Mouse (Mus musculus) neural tube, embryonic 11.5 days (tissue): ENCODE data around the gene Ppfia1. TPM values are rescaled to one million over a fixed set of nuclear protein-coding genes. Genes with fewer than 3 reads are reported as not detected.

Source experiments
- ATAC-seq: fragments of 200-750 bp; cut with Nextera tagmentation; 2 replicates; pipeline ENCODE4 v1.8.0; 2017; ENCODE audit warnings: moderate number of reproducible peaks, mild to moderate bottlenecking, moderate TSS enrichment, moderate library complexity; ENCODE audit not compliant: insufficient read depth, low FRiP score, low TSS enrichment
- DNase-seq: peaks from one replicate; pipeline ENCODE4 v3.0.0-alpha.2; 2015; ENCODE audit warnings: low spot score
- H3K27ac ChIP-seq: fragments of 300-500 bp; sonication (generic); 2 replicates; pipeline ENCODE4 v1.5.1; 2014; ENCODE audit warnings: low read depth, mild to moderate bottlenecking, low read length
- H3K27me3 ChIP-seq: fragments of 300-500 bp; sonication (generic); 2 replicates; pipeline ENCODE4 v1.6.1; 2014; ENCODE audit warnings: mild to moderate bottlenecking, low read length, mixed read lengths; ENCODE audit not compliant: control insufficient read depth, insufficient read depth
- H3K36me3 ChIP-seq: fragments of 300-500 bp; sonication (generic); 2 replicates; pipeline ENCODE4 v1.6.1; 2014; ENCODE audit warnings: mild to moderate bottlenecking, low read length, moderate library complexity, mixed read lengths; ENCODE audit not compliant: control insufficient read depth, insufficient read depth
- H3K4me1 ChIP-seq: fragments of 300-500 bp; sonication (generic); 2 replicates; pipeline ENCODE4 v1.6.1; 2014; ENCODE audit warnings: low read length, mixed read lengths; ENCODE audit not compliant: control insufficient read depth, insufficient read depth
- H3K4me2 ChIP-seq: fragments of 300-500 bp; sonication (generic); 2 replicates; pipeline ENCODE4 v1.6.1; 2014; ENCODE audit warnings: low read depth, mild to moderate bottlenecking, moderate library complexity
- H3K4me3 ChIP-seq: fragments of 300-500 bp; sonication (generic); 2 replicates; pipeline ENCODE4 v1.5.1; 2014; ENCODE audit warnings: low read depth, low read length
- H3K9ac ChIP-seq: fragments of 300-500 bp; sonication (generic); 2 replicates; pipeline ENCODE4 v1.6.1; 2014; ENCODE audit warnings: mild to moderate bottlenecking, low read length
- H3K9me3 ChIP-seq: fragments of 300-500 bp; sonication (generic); 2 replicates; pipeline ENCODE4 v1.6.1; 2016; ENCODE audit warnings: low read length; ENCODE audit not compliant: control insufficient read depth
- WGBS: fragments of 180-500 bp; shearing (Covaris S2); extraction: QIAGEN DNeasy Blood & Tissue Kit; methylation state at CpG from one replicate; pipeline ENCODE4 v1.1.7; 2014; 5-methylcytosine and 5-hydroxymethylcytosine counted together
- polyA plus RNA-seq: library from polyadenylated mRNA; unstranded; fragments of >200 nt; fragmentation: Nextera tagmentation; extraction: Ambion mirVana; gene quantifications from 2 replicates; pipeline ENCODE4 v1.2.1, GENCODE M21; 2014

The Ppfia1 gene
- polyA plus RNA-seq, 1 experiment from 2014 or later, result 45.0 TPM

- Histone ChIP-seq H3K4me2 (no peak overlapping the region), H3K36me3 (peaks cover 10% of the 10 kb centered on the region), H3K27me3 (no peaks in the 10 kb centered on the region), H3K4me1 (no peaks in the 10 kb centered on the region), H3K9ac (no peak overlapping the region), H3K27ac (no peak overlapping the region), H3K9me3 (no peaks in the 10 kb centered on the region), H3K4me3 (no peak overlapping the region)
- DNase-seq (no peak), ATAC-seq (no peak)
Observed at GRCm38 (mm10) chr7:144480314-144480713, 73.2 kb downstream of the Ppfia1 start.

GRCm38 (mm10) chr7:144479569-144479968 lies 74.0 kb downstream of the Ppfia1 start:
- H3K9ac ChIP-seq, result no peak overlapping the region
- DNase-seq (no peak), ATAC-seq (no peak)
- no peak overlapping the region for H3K27ac ChIP-seq
- 90% methylated on average over 1 of the region's 1 CpGs for WGBS
- H3K4me2 ChIP-seq, result no peak overlapping the region
- no peak overlapping the region for H3K4me3 ChIP-seq
- peaks cover 6% of the 10 kb centered on the region for H3K36me3 ChIP-seq
- H3K4me1 ChIP-seq, result no peaks in the 10 kb centered on the region
- no peaks in the 10 kb centered on the region for H3K9me3 ChIP-seq
- no peaks in the 10 kb centered on the region for H3K27me3 ChIP-seq

GRCm38 (mm10) chr7:144475741-144476140 lies 77.8 kb downstream of the Ppfia1 start:
- ATAC-seq (no peak), DNase-seq (no peak)
- Histone ChIP-seq H3K36me3 (peaks cover 6% of the 10 kb centered on the region), H3K9me3 (no peaks in the 10 kb centered on the region), H3K4me3 (no peak overlapping the region), H3K4me1 (no peaks in the 10 kb centered on the region), H3K27me3 (no peaks in the 10 kb centered on the region), H3K9ac (no peak overlapping the region), H3K4me2 (no peak overlapping the region), H3K27ac (no peak overlapping the region)
- 94% methylated on average over 3 of the region's 3 CpGs for WGBS

- H3K27ac ChIP-seq, result no peak overlapping the region
- ATAC-seq (no peak), DNase-seq (no peak)
- no peaks in the 10 kb centered on the region for H3K27me3 ChIP-seq
- no peak overlapping the region for H3K9ac ChIP-seq
- no peak overlapping the region for H3K4me2 ChIP-seq
- WGBS, result 73% methylated on average over 4 of the region's 4 CpGs
- peaks cover 11% of the 10 kb centered on the region for H3K4me1 ChIP-seq
- peaks cover 2% of the 10 kb centered on the region; the same call in 1 of the 2 replicates for H3K36me3 ChIP-seq
- H3K4me3 ChIP-seq, result no peak overlapping the region
- no peaks in the 10 kb centered on the region for H3K9me3 ChIP-seq
Observed at GRCm38 (mm10) chr7:144473486-144473885, 80.0 kb downstream of the Ppfia1 start.

GRCm38 (mm10) chr7:144471103-144471502 lies 82.4 kb downstream of the Ppfia1 start:
- H3K27ac ChIP-seq, result 0 out of 2 replicates have a peak overlapping the region, but pooled peaks have one; percentile 24

GRCm38 (mm10) chr7:144470545-144471059 lies 82.9 kb downstream of the Ppfia1 start, which contains the start of gene Cttn:
Gene Cttn, minus strand, starts transcription at chr7:144471009.
- DNase-seq (peak; percentile 95), ATAC-seq (peak; percentile 94)
- Histone ChIP-seq H3K4me3 (peak within 1 kb of the TSS; percentile 97), H3K4me1 (peaks cover 11% of the 10 kb centered on the region), H3K9me3 (no peaks in the 10 kb centered on the region), H3K27ac (peak within 1 kb of the TSS; percentile 64), H3K4me2 (peak within 1 kb of the TSS; percentile 89), H3K27me3 (no peaks in the 10 kb centered on the region), H3K36me3 (no peaks in the 10 kb centered on the region; the same call in 1 of the 2 replicates), H3K9ac (peak within 1 kb of the TSS; percentile 94)
- 0% methylated on average over 22 of the region's 30 CpGs for WGBS

More at GRCm38 (mm10) chr7:144471103-144471502, 82.4 kb downstream of the Ppfia1 start:
- no peaks in the 10 kb centered on the region for H3K9me3 ChIP-seq
- peak overlapping the region; percentile 94 for H3K9ac ChIP-seq
- 82% methylated on average over 2 of the region's 2 CpGs for WGBS
- DNase-seq (no peak), ATAC-seq (no peak)
- no peaks in the 10 kb centered on the region for H3K27me3 ChIP-seq
- peaks cover 11% of the 10 kb centered on the region for H3K4me1 ChIP-seq
- peaks cover under 1% of the 10 kb centered on the region; the same call in 1 of the 2 replicates for H3K36me3 ChIP-seq
- peak overlapping the region; percentile 89 for H3K4me2 ChIP-seq
- H3K4me3 ChIP-seq, result peak overlapping the region; percentile 97

- ATAC-seq (peak; percentile 25), DNase-seq (peak; percentile 21)
- H3K4me2 ChIP-seq, result peak overlapping the region; percentile 89
- H3K4me1 ChIP-seq, result peaks cover 11% of the 10 kb centered on the region
- no peaks in the 10 kb centered on the region; the same call in none of the 2 replicates for H3K36me3 ChIP-seq
- peak overlapping the region; percentile 64 for H3K27ac ChIP-seq
- no peaks in the 10 kb centered on the region for H3K9me3 ChIP-seq
- no peaks in the 10 kb centered on the region for H3K27me3 ChIP-seq
- peak overlapping the region; percentile 94 for H3K9ac ChIP-seq
- 5% methylated on average over 31 of the region's 31 CpGs for WGBS
- peak overlapping the region; percentile 97 for H3K4me3 ChIP-seq
Observed at GRCm38 (mm10) chr7:144469908-144470544, 83.5 kb downstream of the Ppfia1 start.

GRCm38 (mm10) chr7:144469181-144469641 lies 84.3 kb downstream of the Ppfia1 start:
- no peaks in the 10 kb centered on the region for H3K9me3 ChIP-seq
- peak overlapping the region; percentile 97 for H3K4me3 ChIP-seq
- no peak for DNase-seq
- H3K9ac ChIP-seq, result peak overlapping the region; percentile 94
- no peak for ATAC-seq
- no peaks in the 10 kb centered on the region for H3K27me3 ChIP-seq
- H3K4me2 ChIP-seq, result peak overlapping the region; percentile 89
- peaks cover 11% of the 10 kb centered on the region for H3K4me1 ChIP-seq
- WGBS, result 40% methylated on average over 4 of the region's 4 CpGs
- H3K36me3 ChIP-seq, result no peaks in the 10 kb centered on the region; the same call in none of the 2 replicates
- H3K27ac ChIP-seq, result no peak overlapping the region

- WGBS, result 89% methylated on average over 5 of the region's 5 CpGs
- peaks cover 11% of the 10 kb centered on the region for H3K4me1 ChIP-seq
- DNase-seq, result no peak
- no peak for ATAC-seq
- H3K36me3 ChIP-seq, result no peaks in the 10 kb centered on the region; the same call in none of the 2 replicates
- H3K9ac ChIP-seq, result peak overlapping the region; percentile 94
- H3K27me3 ChIP-seq, result no peaks in the 10 kb centered on the region
- peak overlapping the region; percentile 97; the same call in 1 of the 2 replicates for H3K4me3 ChIP-seq
- no peaks in the 10 kb centered on the region for H3K9me3 ChIP-seq
- H3K27ac ChIP-seq, result no peak overlapping the region
- no peak overlapping the region for H3K4me2 ChIP-seq
Observed at GRCm38 (mm10) chr7:144468741-144469140, 84.8 kb downstream of the Ppfia1 start.
